Mouse (Mus musculus) adrenal gland (tissue): ENCODE measurements at regions not wholly inside any gene's neighbourhood (a gene's known extent, or its start where the extent isn't known, plus 50 kb on each side); places are given as distances from the start of the nearest gene placed in this dataset.

Experiments
- intact Hi-C: fragments of 180-260 bp; cut with DNase I; formaldehyde crosslinking; loops from one replicate; pipeline ENCODE4 v1.15.1; 2025

- intact Hi-C loops, result no loop called here
Observed at GRCm38 (mm10) chr13:42358588-42358987, 57.3 kb downstream of the Edn1 start.

GRCm38 (mm10) chr13:42367655-42368554 is 66.6 kb downstream of the Edn1 start:
- intact Hi-C loops, result no loop called here

GRCm38 (mm10) chr13:42369826-42370225 is 68.5 kb downstream of the Edn1 start:
- intact Hi-C loops, result no loop called here

- intact Hi-C loops, result no loop called here
Observed at GRCm38 (mm10) chr13:42372201-42372600, 70.9 kb downstream of the Edn1 start.

GRCm38 (mm10) chr13:42374181-42374596 is 72.9 kb downstream of the Edn1 start:
- intact Hi-C loops, result no loop called here

- intact Hi-C loops, result no loop called here
Observed at GRCm38 (mm10) chr13:42379675-42380074, 78.4 kb downstream of the Edn1 start.

- intact Hi-C loops, result no loop called here
Observed at GRCm38 (mm10) chr13:42383099-42383498, 81.8 kb downstream of the Edn1 start.

- intact Hi-C loops, result no loop called here
Observed at GRCm38 (mm10) chr13:42390389-42390788, 89.1 kb downstream of the Edn1 start.

- intact Hi-C loops, result no loop called here
Observed at GRCm38 (mm10) chr13:42391330-42392005, 90.2 kb downstream of the Edn1 start.

- intact Hi-C loops, result no loop called here
Observed at GRCm38 (mm10) chr13:42392701-42393100, 91.4 kb downstream of the Edn1 start.

- intact Hi-C loops, result no loop called here
Observed at GRCm38 (mm10) chr13:42394572-42394971, 93.3 kb downstream of the Edn1 start.

GRCm38 (mm10) chr13:42401513-42401912 is 100.2 kb downstream of the Edn1 start:
- intact Hi-C loops, result no loop called here

GRCm38 (mm10) chr13:42403231-42404020 is 102.2 kb downstream of the Edn1 start:
- intact Hi-C loops, result no loop called here

GRCm38 (mm10) chr13:42412652-42413282 is 111.5 kb downstream of the Edn1 start:
- intact Hi-C loops, result no loop called here

GRCm38 (mm10) chr13:42446921-42447320 is 145.6 kb downstream of the Edn1 start:
- intact Hi-C loops, result no loop called here

GRCm38 (mm10) chr13:42453665-42454064 is 152.4 kb downstream of the Edn1 start:
- intact Hi-C loops, result no loop called here

GRCm38 (mm10) chr13:42459892-42460291 is 158.6 kb downstream of the Edn1 start:
- intact Hi-C loops, result no loop called here

GRCm38 (mm10) chr13:42478825-42479224 is 177.5 kb downstream of the Edn1 start:
- intact Hi-C loops, result loop anchor here (10.0 kb wide), 1 partner anchor 66 kb away; no protein-coding TSS in a partner anchor

- intact Hi-C loops, result no loop called here
Observed at GRCm38 (mm10) chr13:42490956-42491680, 189.3 kb upstream of the Phactr1 start.

GRCm38 (mm10) chr13:42494371-42494770 is 186.1 kb upstream of the Phactr1 start:
- intact Hi-C loops, result no loop called here
